Mouse (Mus musculus) left cerebral cortex, postnatal 14 days (tissue): ENCODE results near the gene Acot7. TPM values are rescaled to one million over a fixed set of nuclear protein-coding genes. Genes with fewer than 3 reads are reported as not detected.

ENCODE experiments used
- DNase-seq, 2 experiments: peaks; one replicate each; pipeline ENCODE4 v3.0.0; 2021 to 2022; ENCODE audit warnings: low spot score in 2 of 2, mixed read lengths in 1 of 2
- intact Hi-C: fragments of 180-260 bp; cut with DNase I; formaldehyde crosslinking; loops from one replicate; pipeline ENCODE4 v1.15.1; 2025
- total RNA-seq, 2 experiments: library from RNA; stranded (reverse); gene quantifications; 2 replicates each; pipeline ENCODE4 v1.2.3; 2021

The Acot7 gene
- total RNA-seq, 2 experiments from 2014 or later = 377 to 378 TPM

DNA sequence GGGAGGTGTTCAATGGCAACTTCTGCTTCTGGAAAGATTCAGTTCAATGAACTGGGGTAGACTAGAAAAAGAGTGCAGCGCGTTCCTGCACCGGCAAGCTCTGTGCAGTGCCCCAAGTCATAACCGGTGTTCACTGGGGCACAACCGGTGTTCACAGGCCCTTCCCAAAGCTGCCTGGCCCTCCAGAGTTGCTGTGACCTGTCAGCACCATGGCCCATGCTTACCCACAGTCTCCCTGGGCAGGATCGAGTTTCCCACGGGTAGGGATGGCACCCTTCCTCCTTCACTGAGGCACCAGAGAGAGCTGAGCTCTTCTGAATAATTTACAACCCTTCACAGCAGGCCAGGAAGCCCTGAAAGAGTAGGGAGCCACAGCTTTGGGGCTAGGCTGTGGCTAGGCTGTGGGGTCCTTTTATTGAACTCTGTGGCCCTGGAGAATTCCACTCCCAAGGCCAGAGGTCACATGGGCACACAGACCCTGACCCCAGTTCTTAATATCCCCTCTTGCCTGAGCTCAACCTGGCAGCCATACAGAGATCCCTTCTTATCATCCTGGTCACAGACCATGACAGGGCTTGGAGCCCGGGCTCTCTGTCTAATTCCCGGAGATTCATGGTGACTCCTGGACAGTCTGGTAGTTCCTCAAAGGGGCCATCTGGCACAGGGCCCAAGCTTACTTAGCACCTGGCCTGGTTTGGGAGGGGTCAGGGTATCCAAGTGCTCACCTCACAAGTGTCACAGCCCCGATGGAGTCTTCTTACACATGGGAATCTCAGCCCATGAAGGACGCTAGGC lies 31.7 kb upstream of the Acot7 start:
- intact Hi-C loops = no loop called here
- no peak for DNase-seq

DNA sequence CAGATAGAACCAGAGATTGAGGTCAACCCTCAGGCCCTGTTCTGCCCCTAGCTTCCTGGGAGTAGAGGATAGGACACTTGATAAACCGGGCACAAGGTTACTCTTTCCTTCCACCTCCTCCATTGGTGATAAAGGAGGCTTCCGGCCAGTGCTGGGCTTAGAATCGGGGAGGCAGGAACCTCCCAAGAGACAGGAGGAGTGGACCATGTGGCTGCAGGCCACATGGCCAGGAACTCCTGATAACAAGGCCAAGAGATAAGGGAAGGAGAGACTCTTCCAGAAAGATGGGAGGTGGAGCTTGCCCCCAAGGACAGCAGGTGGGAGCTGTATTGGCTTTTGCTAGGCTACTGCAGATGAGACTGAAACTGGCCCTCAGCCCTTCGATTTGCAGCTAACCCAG lies 27.4 kb upstream of the Acot7 start:
- intact Hi-C loops = no loop called here

DNA sequence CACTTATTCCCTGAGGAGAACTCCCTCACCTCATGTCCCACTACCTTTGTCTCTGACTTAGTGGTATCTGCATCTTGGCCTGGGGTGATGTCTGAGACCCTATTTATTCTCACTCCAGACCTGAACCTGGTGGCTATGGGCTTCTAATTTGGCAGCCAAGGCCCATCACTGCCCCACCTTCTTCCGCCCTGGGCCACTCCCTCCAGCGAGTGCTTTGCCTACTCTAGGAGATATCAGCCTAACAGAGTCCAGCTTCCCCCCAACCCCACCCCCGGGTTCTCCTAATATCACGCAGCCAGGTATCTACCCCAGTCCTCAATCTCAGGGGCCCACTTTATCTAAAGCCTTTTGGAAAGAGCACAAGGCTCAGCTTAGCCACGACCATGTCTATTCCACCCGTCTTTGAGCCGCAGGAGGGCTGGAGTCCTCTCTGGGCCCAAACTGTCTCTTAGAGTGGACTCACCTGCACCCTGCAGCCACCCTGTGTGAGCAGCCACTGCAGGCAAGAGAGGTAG lies 26.4 kb upstream of the Acot7 start:
- intact Hi-C loops = no loop called here
- DNase-seq = no peak

More for the DNA sequence above, 27.4 kb upstream of the Acot7 start:
- no peak for DNase-seq

DNA sequence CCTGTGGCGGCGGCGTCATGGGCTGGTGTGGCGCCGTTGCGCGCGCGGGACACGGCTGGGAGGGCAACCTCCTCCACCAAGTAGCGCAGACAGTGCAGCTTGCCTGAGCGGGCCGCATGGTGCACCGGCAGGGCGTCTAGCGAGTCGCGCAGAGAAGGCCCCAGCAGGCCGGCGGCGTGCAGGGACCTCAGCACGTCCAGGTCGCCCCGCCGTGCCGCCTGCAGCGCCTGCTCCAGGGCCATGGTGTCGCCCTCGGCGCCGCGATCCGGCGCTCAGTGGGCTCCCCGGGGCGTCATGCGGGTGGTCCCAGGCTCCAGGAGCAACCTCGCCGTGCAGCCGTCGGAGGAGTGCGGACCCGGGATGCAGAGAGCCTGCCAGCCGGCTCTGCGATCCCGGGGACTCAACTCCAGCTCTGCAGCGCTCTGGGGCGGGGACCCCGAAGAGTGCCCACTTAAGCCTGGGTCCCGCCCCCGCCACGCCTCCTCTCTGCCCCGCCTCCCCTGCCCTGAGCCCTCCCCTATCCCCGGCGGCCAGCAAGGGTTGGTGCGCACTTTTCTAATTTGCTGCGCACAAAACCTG lies 25.9 kb upstream of the Acot7 start, which contains the start of gene Espn:
Espn (minus strand) TSS at position 406 of the 579 bp plus-strand sequence.
- intact Hi-C loops = no loop called here
- no peak for DNase-seq

DNA sequence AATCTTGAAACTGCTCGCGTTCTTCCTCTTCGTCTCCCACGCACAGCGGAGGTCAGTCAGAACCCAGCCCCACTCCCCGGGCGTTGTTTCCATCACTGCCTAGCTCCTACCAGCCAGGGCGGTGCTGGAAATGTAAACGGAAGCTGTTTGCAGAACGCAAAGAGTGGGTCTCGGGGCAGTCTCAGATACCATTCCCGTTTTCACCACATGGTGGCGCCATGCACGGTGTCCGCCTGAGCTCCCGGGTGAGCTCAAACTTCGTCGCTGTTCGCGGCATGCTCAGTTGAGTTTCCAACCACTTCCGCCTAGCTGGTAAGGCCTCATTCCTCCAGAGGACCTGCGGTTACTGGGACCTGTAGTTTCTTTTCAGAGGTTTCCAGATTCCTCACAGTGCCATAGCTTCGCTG lies 24.2 kb upstream of the Acot7 start:
- DNase-seq = peak; percentile 84 to 87
- intact Hi-C loops = no loop called here

DNA sequence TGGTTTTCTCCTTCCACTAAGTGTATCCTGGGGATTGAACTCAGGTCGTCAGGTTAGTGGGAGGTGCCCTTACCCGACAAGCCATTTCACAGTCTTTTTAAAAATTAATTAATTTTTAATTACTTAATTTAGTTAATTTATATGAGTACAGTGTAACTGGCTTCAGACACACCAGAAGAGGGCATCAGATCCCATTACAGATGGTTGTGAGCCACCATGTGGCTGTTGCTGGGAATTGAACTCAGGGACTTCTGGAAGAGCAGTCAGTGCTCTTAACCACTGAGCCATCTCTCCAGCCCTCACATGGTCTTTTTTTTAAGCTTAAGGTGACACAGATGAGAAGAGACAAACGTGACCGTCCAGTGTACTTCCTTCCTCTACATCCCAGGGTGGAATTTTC lies 22.9 kb upstream of the Acot7 start:
- intact Hi-C loops = no loop called here
- DNase-seq = no peak

DNA sequence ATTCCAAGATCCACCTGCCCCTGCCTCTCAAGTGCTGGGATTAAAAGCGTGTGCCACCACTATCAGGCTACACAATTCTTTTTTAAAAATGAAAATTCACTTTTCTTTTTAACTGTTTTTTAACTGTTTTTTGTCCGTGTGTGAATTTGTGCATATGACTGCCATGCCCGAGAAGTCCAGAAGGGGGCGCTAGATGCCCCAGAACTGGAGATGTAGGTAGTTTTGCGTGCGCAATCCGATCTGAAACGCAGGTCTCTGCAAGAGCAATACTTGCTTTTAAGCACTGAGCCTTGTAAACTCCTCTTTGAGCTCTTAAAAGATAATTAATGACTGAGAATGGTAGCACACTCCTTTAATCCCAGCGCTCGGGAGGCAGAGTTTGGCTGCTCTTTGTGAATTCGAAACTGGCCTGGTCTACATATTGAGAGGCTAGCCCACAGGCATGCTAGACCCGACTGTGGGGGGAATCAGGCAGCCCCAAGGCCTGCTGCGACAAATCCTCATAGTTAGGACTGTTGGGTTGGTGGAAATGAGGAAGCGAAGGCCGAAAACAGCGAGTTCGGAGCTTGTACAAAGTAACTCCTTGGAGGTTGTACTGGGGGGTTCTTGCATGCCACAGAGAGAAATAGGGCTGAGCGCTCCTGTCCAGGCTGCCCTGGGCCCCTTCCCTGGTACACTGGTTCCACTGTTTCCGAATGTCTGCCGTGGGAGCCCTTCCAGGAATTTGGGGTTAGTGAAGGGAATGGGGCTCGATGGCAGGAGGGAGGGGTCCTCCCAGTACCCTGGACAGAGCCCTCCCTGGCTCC lies 20.0 kb upstream of the Acot7 start:
- peak; percentile 63 to 64 for DNase-seq
- intact Hi-C loops = no loop called here

DNA sequence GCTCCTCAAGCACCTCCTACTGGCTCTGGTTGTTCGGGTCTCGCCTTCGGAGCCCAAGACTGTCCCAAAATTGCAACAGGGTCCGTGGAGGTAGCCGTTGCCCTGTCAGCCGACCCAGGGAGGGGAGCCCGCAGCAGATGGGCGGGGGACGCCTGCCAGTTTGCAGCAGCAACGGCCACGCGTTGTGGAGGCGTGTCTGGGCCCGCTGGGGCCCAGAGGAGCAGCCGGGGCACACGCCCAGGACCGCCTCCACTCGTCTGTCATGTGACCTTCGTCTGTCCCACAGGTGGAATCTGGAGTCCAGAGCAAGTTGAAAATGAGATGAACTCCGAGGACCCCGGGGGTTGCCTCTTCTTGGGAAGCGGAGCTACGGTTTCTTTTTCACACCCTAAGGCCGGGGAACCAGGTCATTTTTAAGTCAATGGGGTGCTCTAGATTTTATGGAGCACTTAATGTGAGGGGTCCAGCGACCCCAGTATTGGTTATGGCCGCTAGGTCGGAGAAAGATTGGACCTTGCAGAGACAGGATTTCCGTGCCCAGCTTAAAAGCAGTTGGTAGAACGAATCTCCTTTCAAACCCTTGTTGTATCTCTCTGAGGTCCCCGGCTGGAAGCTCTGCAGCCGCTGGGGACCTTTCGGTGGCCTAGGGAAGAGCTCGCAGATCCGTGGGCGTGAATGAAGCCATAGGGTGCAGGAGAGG lies 19.2 kb upstream of the Acot7 start, which contains the start of gene Hes2:
Hes2 (plus strand) TSS at position 283 of the 700 bp plus-strand sequence.
- DNase-seq = no peak
- intact Hi-C loops = no loop called here

DNA sequence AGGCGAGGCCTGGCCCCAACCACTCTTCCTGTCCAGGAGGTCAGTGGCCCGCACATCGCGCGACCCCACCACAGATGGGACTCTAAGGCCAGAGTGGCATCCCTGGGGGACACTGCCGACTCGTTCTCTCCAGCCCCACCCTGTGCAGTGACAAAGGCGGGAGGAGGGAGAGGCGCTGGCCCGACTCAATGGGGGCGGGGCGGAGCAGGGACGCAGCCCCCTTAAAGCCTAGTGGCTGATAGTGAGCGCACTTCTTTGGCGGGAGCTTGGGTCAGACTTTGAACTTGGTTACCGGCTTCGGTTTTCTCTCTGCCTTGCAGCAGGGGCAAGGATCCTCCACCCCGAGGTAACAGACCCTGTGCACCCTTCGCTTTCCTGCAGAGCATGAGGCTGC lies 18.7 kb upstream of the Acot7 start:
- DNase-seq = no peak
- intact Hi-C loops = no loop called here

DNA sequence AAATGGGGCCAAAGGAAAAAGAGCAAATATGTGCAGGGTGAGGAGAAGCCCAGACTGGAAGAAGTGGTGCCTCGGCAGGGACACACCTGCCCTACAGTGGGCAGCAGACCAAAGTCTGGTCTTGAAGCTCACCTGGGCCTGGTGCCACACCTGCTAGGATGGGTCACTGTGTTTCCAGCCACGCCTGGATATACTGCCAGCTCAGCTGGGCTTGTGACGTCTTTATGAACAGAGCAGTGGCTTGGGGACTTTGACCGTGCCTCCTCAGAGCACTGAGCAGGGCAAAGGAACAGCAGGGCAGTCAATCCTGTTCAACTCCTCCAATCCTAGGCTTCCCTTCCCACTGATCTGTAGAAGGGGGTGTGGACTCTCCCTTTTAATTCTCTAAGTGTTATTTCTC lies 17.2 kb upstream of the Acot7 start:
- DNase-seq = no peak
- intact Hi-C loops = no loop called here

DNA sequence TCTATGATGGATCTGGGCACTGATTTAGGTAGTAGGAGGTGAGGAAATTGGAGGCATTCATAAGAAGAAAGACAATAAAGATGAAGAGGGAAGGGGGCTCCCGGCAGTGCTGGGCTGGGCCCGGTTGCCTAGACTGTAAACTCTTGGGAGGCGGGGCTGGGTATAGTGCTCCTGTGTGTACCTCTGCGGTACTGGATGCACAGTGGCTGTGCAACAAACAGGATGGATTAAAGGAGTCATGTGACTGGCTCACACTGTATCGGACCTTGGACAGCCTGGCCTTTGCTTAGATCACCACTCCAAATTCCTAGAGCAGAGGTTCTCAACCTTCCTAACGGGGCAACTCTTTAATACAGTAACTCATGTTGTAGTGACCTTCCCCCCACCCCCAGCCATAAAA lies 16.3 kb upstream of the Acot7 start:
- intact Hi-C loops = no loop called here
- no peak for DNase-seq

DNA sequence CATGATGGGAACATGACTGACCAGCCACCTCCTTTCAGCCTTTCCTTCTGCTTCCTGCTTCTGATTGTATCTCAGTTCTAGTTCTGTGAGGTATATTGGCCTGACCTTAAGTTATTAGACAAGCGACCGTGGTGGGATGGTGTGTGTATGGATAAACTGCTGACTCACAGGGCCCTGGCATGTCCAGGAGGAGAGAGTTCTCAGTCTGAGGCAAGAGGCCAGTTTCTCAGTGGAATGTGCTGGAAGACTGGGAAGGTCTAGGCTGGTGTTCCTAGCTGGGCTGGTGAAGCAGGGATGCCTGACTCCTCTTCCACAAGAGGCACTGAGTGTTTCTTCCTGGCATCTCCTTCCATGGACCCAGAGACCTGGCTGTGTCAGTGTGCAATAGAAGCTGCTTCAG lies 15.2 kb upstream of the Acot7 start:
- intact Hi-C loops = no loop called here
- DNase-seq = no peak

DNA sequence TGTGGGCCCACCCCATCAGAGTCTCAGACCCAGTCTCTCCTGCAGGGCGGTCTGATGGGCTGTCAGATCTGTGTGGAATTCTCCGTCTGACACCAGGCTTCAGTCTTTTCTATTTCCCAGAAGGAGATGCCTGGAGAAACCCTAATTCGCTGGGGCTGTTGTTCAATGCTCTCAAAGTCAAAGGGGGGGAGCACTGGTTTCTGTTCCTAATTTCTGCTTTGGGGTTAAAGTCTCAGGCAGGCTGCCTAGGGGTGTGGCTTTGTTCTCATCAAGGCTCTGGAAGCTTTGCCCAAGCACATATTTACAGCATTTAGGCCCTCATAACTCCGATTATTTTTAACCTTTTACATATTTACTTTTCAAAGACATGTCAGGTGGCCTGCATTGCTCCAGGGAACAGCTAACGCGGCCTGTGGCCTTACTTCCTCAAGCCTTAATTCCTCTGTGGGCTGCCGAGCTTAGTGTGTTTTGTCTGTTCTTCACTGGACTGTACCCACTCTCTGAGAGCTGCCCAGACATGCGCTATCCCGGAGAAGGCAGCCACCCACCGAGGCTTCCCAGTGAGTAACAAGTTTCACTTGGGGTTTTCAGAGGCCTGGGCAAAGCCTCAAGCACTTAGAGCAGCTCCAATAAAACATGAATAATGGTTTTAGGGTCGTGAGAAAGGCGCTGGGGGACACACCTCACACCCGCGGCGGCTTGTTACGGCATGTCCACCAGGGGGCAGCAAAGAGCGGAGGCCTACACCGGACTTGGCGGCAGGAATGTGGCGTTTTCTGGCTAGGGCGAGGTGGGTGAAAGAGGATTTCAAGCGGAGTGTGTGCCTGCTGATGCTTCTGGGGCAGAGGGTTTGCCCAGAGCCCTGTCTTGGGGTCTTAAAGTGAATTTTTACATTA lies 12.7 kb upstream of the Acot7 start:
- peak in 1 of 2 experiments; percentile 65 for DNase-seq
- intact Hi-C loops = loop anchor here (5.0 kb wide), 1 partner anchor 267 kb away; no protein-coding TSS in a partner anchor

DNA sequence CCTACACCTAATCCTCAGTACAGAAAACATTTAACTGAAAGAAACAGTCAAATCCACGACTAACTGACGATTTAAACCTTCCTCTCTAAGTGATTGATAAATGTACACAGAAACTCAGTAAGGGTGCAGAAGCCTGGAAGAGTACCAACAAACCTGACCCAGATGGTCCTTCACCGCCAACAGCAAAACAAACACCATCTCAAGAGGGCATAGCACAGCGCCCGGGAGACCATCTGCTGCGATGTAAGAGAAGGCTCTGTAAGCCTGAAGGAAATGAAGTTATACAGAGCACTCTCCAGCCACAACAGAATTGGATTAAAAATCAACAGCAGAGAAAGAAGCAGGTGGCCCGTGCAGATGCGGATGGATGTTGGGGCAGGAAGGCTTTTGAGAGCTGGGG lies 9.9 kb upstream of the Acot7 start:
- intact Hi-C loops = loop anchor here (5.0 kb wide), 1 partner anchor 264 kb away; no protein-coding TSS in a partner anchor
- no peak for DNase-seq

DNA sequence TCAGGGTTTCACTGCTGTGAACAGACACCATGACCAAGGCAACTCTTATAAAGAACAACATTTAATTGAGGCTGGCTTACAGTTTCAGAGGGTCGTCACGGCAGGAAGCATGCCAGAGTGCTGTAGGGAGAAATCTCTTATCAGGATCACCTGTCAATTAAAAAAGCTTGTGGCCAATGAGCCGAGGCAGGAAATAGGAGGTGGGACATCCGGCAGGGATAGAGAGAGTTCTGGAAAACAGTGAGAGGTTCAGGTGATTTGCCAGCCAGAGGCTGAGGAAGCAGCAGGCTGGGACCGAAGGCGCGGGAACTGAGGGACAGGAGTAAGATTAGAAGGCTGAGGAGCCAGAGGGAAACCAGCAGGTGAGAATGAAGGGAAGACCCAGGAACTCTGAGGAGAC lies 8.8 kb upstream of the Acot7 start:
- DNase-seq = no peak
- intact Hi-C loops = loop anchor here (5.0 kb wide), 1 partner anchor 263 kb away; no protein-coding TSS in a partner anchor

DNA sequence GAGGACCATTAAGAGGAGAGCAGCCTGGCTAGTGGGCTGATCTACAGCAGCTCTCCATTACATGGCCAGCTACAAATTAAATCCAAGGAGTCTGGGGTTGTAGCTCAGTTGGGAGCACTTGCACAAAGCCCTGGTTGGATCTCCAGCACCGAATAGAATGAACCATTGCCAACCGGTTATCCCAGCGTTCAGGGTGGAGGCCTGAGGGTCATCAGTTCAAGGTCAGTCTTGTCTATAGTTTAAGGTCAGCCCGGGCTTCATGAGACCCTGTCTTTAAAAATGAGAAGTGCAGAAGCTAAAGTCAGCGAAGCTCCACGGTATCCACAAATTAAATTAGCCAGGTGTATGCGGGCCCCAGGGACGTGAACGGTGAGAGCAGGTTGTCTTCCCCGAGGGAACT lies 7.6 kb upstream of the Acot7 start:
- intact Hi-C loops = no loop called here
- DNase-seq = no peak

DNA sequence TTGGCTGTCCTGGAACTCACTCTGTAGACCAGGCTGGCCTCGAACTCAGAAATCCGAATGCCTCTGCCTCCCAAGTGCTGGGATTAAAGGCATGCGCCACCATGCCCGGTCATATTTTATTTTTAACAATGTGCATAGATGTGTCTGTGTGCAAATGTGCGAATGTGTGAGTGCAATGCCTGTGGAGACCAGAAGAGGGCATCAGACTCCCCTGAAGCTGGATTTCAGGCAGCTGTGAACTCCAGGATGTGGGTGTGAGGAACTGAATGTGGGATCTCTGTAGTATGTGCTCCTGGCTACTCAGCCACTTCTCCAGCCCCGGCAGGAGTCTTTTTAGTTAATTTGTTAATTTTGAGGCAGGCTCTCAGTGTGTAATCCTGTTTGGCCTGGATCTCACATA lies 6.4 kb upstream of the Acot7 start:
- DNase-seq = no peak
- intact Hi-C loops = no loop called here

DNA sequence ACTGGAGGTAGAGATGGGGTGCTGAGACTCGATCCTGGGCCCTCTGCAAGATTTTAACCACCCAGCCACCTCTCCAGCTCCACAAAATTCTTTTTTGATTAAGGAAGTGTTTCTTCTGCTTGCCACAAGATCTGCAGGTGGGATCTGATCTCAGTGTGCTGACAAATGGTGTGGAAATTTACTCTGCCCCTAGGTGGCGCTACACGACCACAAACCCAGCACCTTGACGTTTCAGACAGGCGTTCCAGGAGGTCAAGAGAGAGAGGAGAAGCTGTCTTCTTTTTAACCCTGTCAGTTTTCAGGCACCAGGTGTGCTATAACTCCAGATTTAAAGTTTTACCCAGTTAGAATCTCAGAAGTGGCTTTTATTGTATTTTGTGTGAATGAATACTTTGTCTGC lies 4.9 kb upstream of the Acot7 start:
- intact Hi-C loops = loop anchor here (2.0 kb wide), 1 partner anchor 112 kb away; no protein-coding TSS in a partner anchor
- DNase-seq = peak; percentile 85 to 90
